8 mouse cellular contexts compared by ENCODE assay signal in the genomic region with DNA sequence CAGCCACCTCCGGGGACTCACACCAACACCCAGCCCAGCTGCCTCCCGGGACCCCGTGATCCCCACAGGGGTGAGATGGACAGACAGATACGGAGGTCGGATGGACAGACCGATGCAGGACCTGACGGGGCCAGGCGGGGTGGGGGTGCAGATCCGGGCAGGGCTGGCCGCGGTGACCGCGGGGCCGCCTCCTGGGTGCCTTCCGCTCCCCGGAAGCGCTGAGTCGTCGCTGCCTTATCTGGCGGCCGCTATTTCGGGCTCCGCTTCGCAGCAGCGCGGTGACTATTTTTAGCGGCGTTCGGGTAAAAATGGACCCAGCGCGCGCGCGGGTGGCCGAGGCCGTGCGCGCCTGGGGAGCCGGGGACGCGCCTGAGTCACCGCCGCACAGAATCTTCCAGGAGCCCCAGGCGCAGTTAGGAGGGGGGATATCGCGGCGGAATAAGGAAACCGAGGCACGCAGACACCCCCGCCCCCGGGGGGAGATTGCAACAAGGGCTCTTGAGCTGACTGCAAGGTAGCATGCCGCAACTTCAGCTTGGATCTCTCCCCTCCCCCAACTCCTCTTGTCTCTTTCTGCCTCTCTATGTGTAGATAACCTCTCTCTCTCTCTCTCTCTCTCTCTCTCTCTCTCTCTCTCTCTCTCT. TPM values are rescaled to one million over a fixed set of nuclear protein-coding genes. Genes with fewer than 3 reads are reported as not detected.
DNase-seq lines count a peak whose midpoint lies in the region; ATAC-seq and TF ChIP-seq lines count a peak whose summit lies in the region.

No protein-coding gene starts in this region.

- DNase-seq in 416B (ENCODE audit: low read depth) = peak; percentile 65
- DNase-seq in adrenal gland, postnatal 4 days (ENCODE audit: low spot score in 2 of 2) = peak; percentile 52 to 59
- DNase-seq in liver, adult 2 months (ENCODE audit: extremely low read depth, low read depth, low spot score) = no peak

- H3K27me3 ChIP-seq in erythroblast, embryonic 14.5 days (ENCODE audit: control insufficient read depth) = peaks cover 56% of the 10 kb centered on the region
- no peaks in the 10 kb centered on the region for H3K27me3 ChIP-seq in heart, embryonic 12.5 days (replicated peaks)
- no peaks in the 10 kb centered on the region for H3K27me3 ChIP-seq in kidney, embryonic 16.5 days (ENCODE audit: insufficient read depth, low read length)
- no peaks in the 10 kb centered on the region for H3K27me3 ChIP-seq in liver, adult 2 months (ENCODE audit: control insufficient read depth, insufficient read depth, low read length)
- no peaks in the 10 kb centered on the region for H3K27me3 ChIP-seq in stomach, embryonic 14.5 days (ENCODE audit: control insufficient read depth, insufficient read depth, low read length)

- H3K79me2 ChIP-seq in liver, adult 2 months (ENCODE audit: control insufficient read depth, insufficient read depth, low read length) = no peaks in the 10 kb centered on the region

- H3K4me1 ChIP-seq in erythroblast, embryonic 14.5 days (ENCODE audit: control insufficient read depth) = peaks cover 14% of the 10 kb centered on the region
- peaks cover 49% of the 10 kb centered on the region for H3K4me1 ChIP-seq in heart, embryonic 12.5 days (replicated peaks)
- peaks cover 13% of the 10 kb centered on the region for H3K4me1 ChIP-seq in kidney, embryonic 16.5 days (ENCODE audit: insufficient read depth, low read length)
- H3K4me1 ChIP-seq in liver, adult 2 months (ENCODE audit: control insufficient read depth, insufficient read depth, low read length) = peaks cover 1% of the 10 kb centered on the region; the same call in 1 of the 2 replicates
- 0 out of 2 replicates have a peak, but pooled peaks cover 2% of the 10 kb centered on the region for H3K4me1 ChIP-seq in stomach, embryonic 14.5 days (ENCODE audit: control insufficient read depth, insufficient read depth, low read length)

- ATAC-seq in heart, embryonic 12.5 days (ENCODE audit: insufficient number of reproducible peaks, low FRiP score) = peak; percentile 85
- peak; percentile 47; the same call in 1 of the 2 replicates for ATAC-seq in kidney, embryonic 16.5 days (ENCODE audit: low FRiP score, low TSS enrichment)
- peak; percentile 83 for ATAC-seq in monocyte, adult 5-6 weeks (replicated peaks; ENCODE audit: insufficient number of reproducible peaks, low FRiP score, low TSS enrichment, poor library complexity, severe bottlenecking)
- ATAC-seq in stomach, embryonic 14.5 days (ENCODE audit: insufficient number of reproducible peaks, insufficient read depth, low FRiP score, low read depth) = peak; percentile 47; the same call in 1 of the 2 replicates

- WGBS in heart, embryonic 12.5 days = under 1% methylated on average over 52 of the region's 52 CpGs
- WGBS in kidney, embryonic 16.5 days = under 1% methylated on average over 50 of the region's 52 CpGs
- WGBS in liver, adult 2 months = under 1% methylated on average over 52 of the region's 52 CpGs
- under 1% methylated on average over 50 of the region's 52 CpGs for WGBS in stomach, embryonic 14.5 days

- H3K9me3 ChIP-seq in erythroblast, embryonic 14.5 days (ENCODE audit: control insufficient read depth, low read length) = peaks cover 6% of the 10 kb centered on the region
- H3K9me3 ChIP-seq in heart, embryonic 12.5 days (replicated peaks) = peaks cover 3% of the 10 kb centered on the region; the same call in 1 of the 2 replicates
- H3K9me3 ChIP-seq in kidney, embryonic 16.5 days (ENCODE audit: low read length) = no peaks in the 10 kb centered on the region
- H3K9me3 ChIP-seq in stomach, embryonic 14.5 days (ENCODE audit: control insufficient read depth, low read depth, low read length) = no peaks in the 10 kb centered on the region

- peak overlapping the region; percentile 72 for H3K4me2 ChIP-seq in heart, embryonic 12.5 days
- H3K4me2 ChIP-seq in kidney, embryonic 16.5 days (replicated peaks; ENCODE audit: low read depth, low read length) = peak overlapping the region; percentile 83
- peak overlapping the region; percentile 56 for H3K4me2 ChIP-seq in stomach, embryonic 14.5 days (replicated peaks; ENCODE audit: low read depth, low read length)

- peak overlapping the region; percentile 63 for H3K4me3 ChIP-seq in erythroblast, embryonic 14.5 days (replicated peaks)
- peak overlapping the region; percentile 73 for H3K4me3 ChIP-seq in heart, embryonic 12.5 days
- H3K4me3 ChIP-seq in kidney, embryonic 16.5 days (ENCODE audit: low read length) = peak overlapping the region; percentile 52
- peak overlapping the region; percentile 52 for H3K4me3 ChIP-seq in liver, adult 2 months (ENCODE audit: insufficient read depth, low read depth, low read length)
- H3K4me3 ChIP-seq in stomach, embryonic 14.5 days (ENCODE audit: low read depth, low read length) = peak overlapping the region; percentile 55

- H3K36me3 ChIP-seq in erythroblast, embryonic 14.5 days (ENCODE audit: control insufficient read depth) = no peaks in the 10 kb centered on the region
- H3K36me3 ChIP-seq in heart, embryonic 12.5 days = no peaks in the 10 kb centered on the region
- H3K36me3 ChIP-seq in kidney, embryonic 16.5 days (ENCODE audit: insufficient read depth, low read length) = no peaks in the 10 kb centered on the region
- no peaks in the 10 kb centered on the region for H3K36me3 ChIP-seq in liver, adult 2 months (ENCODE audit: control insufficient read depth, insufficient read depth, low read length)
- H3K36me3 ChIP-seq in stomach, embryonic 14.5 days (ENCODE audit: control insufficient read depth, insufficient read depth, low read length) = no peaks in the 10 kb centered on the region

- no peak for TF ChIP-seq POLR2A in liver, adult 2 months (IDR thresholded peaks at IDR 0.05; ENCODE audit: extremely low read depth, insufficient read depth, low read length)

- H3K9ac ChIP-seq in heart, embryonic 12.5 days = peak overlapping the region; percentile 79
- peak overlapping the region; percentile 66 for H3K9ac ChIP-seq in kidney, embryonic 16.5 days (replicated peaks; ENCODE audit: low read length)
- peak overlapping the region; percentile 76 for H3K9ac ChIP-seq in liver, adult 2 months (ENCODE audit: low read depth, low read length)
- H3K9ac ChIP-seq in stomach, embryonic 14.5 days (replicated peaks; ENCODE audit: low read depth, low read length) = peak overlapping the region; percentile 57

- peak overlapping the region; percentile 89 for H3K27ac ChIP-seq in heart, embryonic 12.5 days (ENCODE audit: poor library complexity, severe bottlenecking)
- no peak overlapping the region for H3K27ac ChIP-seq in kidney, embryonic 16.5 days (ENCODE audit: low read length)
- peak overlapping the region; percentile 30 for H3K27ac ChIP-seq in liver, adult 2 months (replicated peaks; ENCODE audit: insufficient read depth, low read depth, low read length)
- peak overlapping the region; percentile 52 for H3K27ac ChIP-seq in stomach, embryonic 14.5 days (ENCODE audit: low read length)

- TF ChIP-seq CTCF in liver, adult 2 months (IDR thresholded peaks at IDR 0.05; ENCODE audit: low read depth, low read length) = no peak

RNA-seq across cellular contexts. Expression of gene Ercc1, which starts 11.7 kb away (rescaled TPM):
- 10 to 100 TPM; 38.6 to 45.2 TPM for total RNA-seq in adrenal gland, postnatal 4 days (2021)
- polyA plus RNA-seq in erythroblast, embryonic 14.5 days (2012) = 3.4 and 3.6 TPM in 2 replicates
- polyA plus RNA-seq in heart, embryonic 12.5 days (2016; fragmentation: Nextera tagmentation; extraction: Ambion mirVana) = 59.2 and 66.0 TPM in 2 replicates
- polyA plus RNA-seq in kidney, embryonic 16.5 days (2015; fragmentation: Nextera tagmentation; extraction: Ambion mirVana) = 81.8 and 86.1 TPM in 2 replicates
- total RNA-seq in liver, adult 2 months (2014; rRNA removed) = 6.5 and 6.6 TPM in 2 replicates
- 8.5 and 9.4 TPM in 2 replicates for polyA plus RNA-seq in liver, adult 2 months (2012; rRNA removed)
- total RNA-seq in monocyte, adult 5-6 weeks (2017) = 15.0 to 19.8 TPM (median 18.0 TPM) in 3 replicates
- polyA plus RNA-seq in stomach, embryonic 14.5 days (2014; fragmentation: Nextera tagmentation; extraction: Ambion mirVana) = 86.0 and 92.8 TPM in 2 replicates

RNA-seq across cellular contexts. Expression of gene Fosb, which starts 23.0 kb away (rescaled TPM):
- total RNA-seq in adrenal gland, postnatal 4 days (2021) = under 1 TPM; 0.85 to 0.98 TPM
- 7.8 and 8.8 TPM in 2 replicates for polyA plus RNA-seq in erythroblast, embryonic 14.5 days (2012)
- 0.37 and 0.55 TPM in 2 replicates for polyA plus RNA-seq in heart, embryonic 12.5 days (2016; fragmentation: Nextera tagmentation; extraction: Ambion mirVana)
- 0.17 and 0.22 TPM in 2 replicates for polyA plus RNA-seq in kidney, embryonic 16.5 days (2015; fragmentation: Nextera tagmentation; extraction: Ambion mirVana)
- total RNA-seq in liver, adult 2 months (2014; rRNA removed) = 0.07 and 0.09 TPM in 2 replicates
- 0.06 and 0.11 TPM in 2 replicates for polyA plus RNA-seq in liver, adult 2 months (2012; rRNA removed)
- 30.9 to 43.8 TPM (median 36.9 TPM) in 3 replicates for total RNA-seq in monocyte, adult 5-6 weeks (2017)
- 0.07 TPM in 1 of 2 replicates, not detected in the other for polyA plus RNA-seq in stomach, embryonic 14.5 days (2014; fragmentation: Nextera tagmentation; extraction: Ambion mirVana)

RNA-seq across cellular contexts. Expression of gene Cd3eap, which starts 26.5 kb away (rescaled TPM):
- 10 to 100 TPM; 14.1 to 16.1 TPM for total RNA-seq in adrenal gland, postnatal 4 days (2021)
- polyA plus RNA-seq in erythroblast, embryonic 14.5 days (2012) = 0.70 and 0.83 TPM in 2 replicates
- 17.6 and 18.4 TPM in 2 replicates for polyA plus RNA-seq in heart, embryonic 12.5 days (2016; fragmentation: Nextera tagmentation; extraction: Ambion mirVana)
- polyA plus RNA-seq in kidney, embryonic 16.5 days (2015; fragmentation: Nextera tagmentation; extraction: Ambion mirVana) = 25.0 and 27.7 TPM in 2 replicates
- total RNA-seq in liver, adult 2 months (2014; rRNA removed) = 1.3 and 1.7 TPM in 2 replicates
- polyA plus RNA-seq in liver, adult 2 months (2012; rRNA removed) = 6.5 and 7.0 TPM in 2 replicates
- total RNA-seq in monocyte, adult 5-6 weeks (2017) = 6.9 to 8.9 TPM (median 7.2 TPM) in 3 replicates
- polyA plus RNA-seq in stomach, embryonic 14.5 days (2014; fragmentation: Nextera tagmentation; extraction: Ambion mirVana) = 20.5 and 23.9 TPM in 2 replicates

RNA-seq across cellular contexts. Expression of gene Ppp1r13l, which starts 26.7 kb away (rescaled TPM):
- 1 to 10 TPM; 9.1 to 9.6 TPM for total RNA-seq in adrenal gland, postnatal 4 days (2021)
- 0.96 and 1.0 TPM in 2 replicates for polyA plus RNA-seq in erythroblast, embryonic 14.5 days (2012)
- polyA plus RNA-seq in heart, embryonic 12.5 days (2016; fragmentation: Nextera tagmentation; extraction: Ambion mirVana) = 17.5 and 19.4 TPM in 2 replicates
- polyA plus RNA-seq in kidney, embryonic 16.5 days (2015; fragmentation: Nextera tagmentation; extraction: Ambion mirVana) = 3.3 and 4.0 TPM in 2 replicates
- total RNA-seq in liver, adult 2 months (2014; rRNA removed) = 0.18 and 0.20 TPM in 2 replicates
- 3.0 and 4.6 TPM in 2 replicates for polyA plus RNA-seq in liver, adult 2 months (2012; rRNA removed)
- not detected in 3 replicates for total RNA-seq in monocyte, adult 5-6 weeks (2017)
- 9.6 and 10.0 TPM in 2 replicates for polyA plus RNA-seq in stomach, embryonic 14.5 days (2014; fragmentation: Nextera tagmentation; extraction: Ambion mirVana)

RNA-seq across cellular contexts. Expression of gene Ercc2, which starts 49.0 kb away (rescaled TPM):
- total RNA-seq in adrenal gland, postnatal 4 days (2021) = 10 to 100 TPM; 39.6 to 41.6 TPM
- polyA plus RNA-seq in erythroblast, embryonic 14.5 days (2012) = 1.4 and 1.6 TPM in 2 replicates
- 15.9 and 17.5 TPM in 2 replicates for polyA plus RNA-seq in heart, embryonic 12.5 days (2016; fragmentation: Nextera tagmentation; extraction: Ambion mirVana)
- polyA plus RNA-seq in kidney, embryonic 16.5 days (2015; fragmentation: Nextera tagmentation; extraction: Ambion mirVana) = 16.7 and 19.0 TPM in 2 replicates
- total RNA-seq in liver, adult 2 months (2014; rRNA removed) = 8.7 and 9.4 TPM in 2 replicates
- polyA plus RNA-seq in liver, adult 2 months (2012; rRNA removed) = 18.7 and 26.8 TPM in 2 replicates
- 21.0 to 32.4 TPM (median 25.4 TPM) in 3 replicates for total RNA-seq in monocyte, adult 5-6 weeks (2017)
- 8.8 and 10.3 TPM in 2 replicates for polyA plus RNA-seq in stomach, embryonic 14.5 days (2014; fragmentation: Nextera tagmentation; extraction: Ambion mirVana)
